Mouse (Mus musculus): ENCODE data around the gene Krtap1-4.

GRCm38 (mm10) chr11:99562580-99562979 lies 20.9 kb downstream of the Krtap1-4 start:
- no peak for TF ChIP-seq ZC3H11A (IDR thresholded peaks at IDR 0.05; ENCODE audit: borderline replicate concordance, low read depth, low read length)
- TF ChIP-seq CHD2 (IDR thresholded peaks at IDR 0.05; ENCODE audit: low read depth, low read length) = no peak

All from ES-E14 (cell line).